ENCODE assay signal across 7 mouse cellular contexts in the genomic region with DNA sequence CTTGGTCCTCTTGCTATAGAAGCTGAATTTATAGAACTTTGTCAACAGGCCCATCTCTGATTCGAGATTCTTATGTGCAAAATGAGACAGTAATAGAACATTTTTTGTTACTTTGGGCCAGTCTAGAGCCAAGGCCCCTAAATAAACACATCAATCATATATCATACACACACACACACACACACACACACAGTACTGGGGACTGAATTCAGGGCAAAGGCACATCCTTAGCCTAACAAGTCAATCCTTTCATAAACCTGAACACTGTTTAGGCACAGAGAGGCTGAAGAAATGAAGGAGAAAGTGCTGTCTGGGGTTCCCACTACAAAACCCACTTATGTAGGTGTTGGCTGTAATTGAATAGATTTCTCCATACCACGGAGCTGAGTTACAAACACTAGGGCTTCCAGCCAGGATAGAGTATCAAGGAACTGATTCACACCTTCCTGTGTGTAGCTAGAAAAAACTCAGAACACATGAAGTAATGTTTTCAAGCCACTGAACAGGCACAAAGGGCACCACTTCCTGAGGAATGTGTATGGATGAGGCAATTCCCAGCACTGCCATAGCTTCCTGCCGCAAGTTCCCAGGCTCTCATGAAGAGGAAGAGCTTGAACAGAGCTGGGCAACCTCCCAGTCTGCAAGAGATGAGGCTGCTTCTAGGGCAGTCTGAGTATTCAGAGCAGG. TPM values are rescaled to one million over a fixed set of nuclear protein-coding genes. Genes with fewer than 3 reads are reported as not detected.
DNase-seq lines count a peak whose midpoint lies in the region; ATAC-seq lines count a peak whose summit lies in the region.

No protein-coding gene starts in this region.

- 18% methylated on average over 3 of the region's 3 CpGs for WGBS in forebrain, embryonic 14.5 days
- 50% methylated on average over 3 of the region's 3 CpGs for WGBS in kidney, embryonic 15.5 days
- WGBS in midbrain, embryonic 13.5 days: 61% methylated on average over 3 of the region's 3 CpGs

- H3K9me3 ChIP-seq in forebrain, embryonic 14.5 days (replicated peaks; ENCODE audit: control insufficient read depth, low read length): no peaks in the 10 kb centered on the region
- no peaks in the 10 kb centered on the region for H3K9me3 ChIP-seq in kidney, embryonic 15.5 days (replicated peaks)
- H3K9me3 ChIP-seq in midbrain, embryonic 13.5 days: no peaks in the 10 kb centered on the region

- H3K4me1 ChIP-seq in forebrain, embryonic 14.5 days (ENCODE audit: control insufficient read depth, insufficient read depth, low read length): peaks cover 12% of the 10 kb centered on the region; the same call in 1 of the 2 replicates
- H3K4me1 ChIP-seq in kidney, embryonic 15.5 days: peaks cover 46% of the 10 kb centered on the region
- peaks cover 39% of the 10 kb centered on the region for H3K4me1 ChIP-seq in midbrain, embryonic 13.5 days (replicated peaks)

- no peak overlapping the region for H3K4me3 ChIP-seq in forebrain, embryonic 14.5 days (ENCODE audit: low read depth, low read length)
- H3K4me3 ChIP-seq in kidney, embryonic 15.5 days (replicated peaks): no peak overlapping the region
- no peak overlapping the region for H3K4me3 ChIP-seq in midbrain, embryonic 13.5 days (replicated peaks)

- H3K27me3 ChIP-seq in forebrain, embryonic 14.5 days (replicated peaks; ENCODE audit: control insufficient read depth, insufficient read depth, low read length): no peaks in the 10 kb centered on the region
- no peaks in the 10 kb centered on the region for H3K27me3 ChIP-seq in kidney, embryonic 15.5 days
- H3K27me3 ChIP-seq in midbrain, embryonic 13.5 days: no peaks in the 10 kb centered on the region

- H3K4me2 ChIP-seq in forebrain, embryonic 14.5 days (ENCODE audit: low read length): no peak overlapping the region
- no peak overlapping the region for H3K4me2 ChIP-seq in kidney, embryonic 15.5 days
- H3K4me2 ChIP-seq in midbrain, embryonic 13.5 days (replicated peaks): no peak overlapping the region

- peak; percentile 34 for DNase-seq in embryo, embryonic 10.5 days (ENCODE audit: low spot score)
- peak; percentile 89 for DNase-seq in forebrain, embryonic 14.5 days (ENCODE audit: low spot score)
- DNase-seq in left cerebral cortex, adult 9 months (ENCODE audit: low spot score in 2 of 2): no peak
- no peak for DNase-seq in B cell, adult 2 months

- peak overlapping the region; percentile 59 for H3K27ac ChIP-seq in forebrain, embryonic 14.5 days (ENCODE audit: low read depth, low read length)
- peak overlapping the region; percentile 83 for H3K27ac ChIP-seq in kidney, embryonic 15.5 days
- H3K27ac ChIP-seq in midbrain, embryonic 13.5 days: peak overlapping the region; percentile 59

- H3K36me3 ChIP-seq in forebrain, embryonic 14.5 days (ENCODE audit: control insufficient read depth, insufficient read depth, low read length): no peaks in the 10 kb centered on the region
- no peaks in the 10 kb centered on the region for H3K36me3 ChIP-seq in kidney, embryonic 15.5 days
- H3K36me3 ChIP-seq in midbrain, embryonic 13.5 days: no peaks in the 10 kb centered on the region

- peak; percentile 82 for ATAC-seq in forebrain, embryonic 14.5 days
- peak; percentile 43; the same call in 1 of the 2 replicates for ATAC-seq in kidney, embryonic 15.5 days (replicated peaks; ENCODE audit: low FRiP score)
- ATAC-seq in midbrain, embryonic 13.5 days: 0 out of 2 replicates have a peak, but pooled peaks have one; percentile 37
- ATAC-seq in megakaryocyte-erythroid progenitor cell, adult 5-6 weeks (replicated peaks; ENCODE audit: low FRiP score, low TSS enrichment, poor library complexity, severe bottlenecking): no peak

- no peak overlapping the region for H3K9ac ChIP-seq in forebrain, embryonic 14.5 days (ENCODE audit: low read length)
- no peak overlapping the region for H3K9ac ChIP-seq in kidney, embryonic 15.5 days
- 0 out of 2 replicates have a peak overlapping the region, but pooled peaks have one; percentile 41 for H3K9ac ChIP-seq in midbrain, embryonic 13.5 days (replicated peaks)

RNA-seq across cellular contexts. Expression of gene Naif1, which starts 13.4 kb away (rescaled TPM):
- 5.3 and 5.4 TPM in 2 replicates for polyA plus RNA-seq in forebrain, embryonic 14.5 days (2014; fragmentation: Nextera tagmentation; extraction: Ambion mirVana)
- 6.3 and 6.8 TPM in 2 replicates for polyA plus RNA-seq in kidney, embryonic 15.5 days (2015; fragmentation: Nextera tagmentation; extraction: Ambion mirVana)
- polyA plus RNA-seq in midbrain, embryonic 13.5 days (2015; fragmentation: Nextera tagmentation; extraction: Ambion mirVana): 5.1 and 6.1 TPM in 2 replicates
- total RNA-seq in megakaryocyte-erythroid progenitor cell, adult 5-6 weeks (2014; fragmentation: Nextera tagmentation): 3.6 and 4.1 TPM in 2 replicates
- total RNA-seq in megakaryocyte-erythroid progenitor cell, adult 5-6 weeks (2017): 2.7 and 3.0 TPM in 2 replicates

RNA-seq across cellular contexts. Expression of gene Slc25a25, which starts 14.4 kb away (rescaled TPM):
- polyA plus RNA-seq in forebrain, embryonic 14.5 days (2014; fragmentation: Nextera tagmentation; extraction: Ambion mirVana): 30.4 and 34.2 TPM in 2 replicates
- polyA plus RNA-seq in kidney, embryonic 15.5 days (2015; fragmentation: Nextera tagmentation; extraction: Ambion mirVana): 20.4 and 20.7 TPM in 2 replicates
- 45.4 and 50.1 TPM in 2 replicates for polyA plus RNA-seq in midbrain, embryonic 13.5 days (2015; fragmentation: Nextera tagmentation; extraction: Ambion mirVana)
- 9.5 and 12.2 TPM in 2 replicates for total RNA-seq in megakaryocyte-erythroid progenitor cell, adult 5-6 weeks (2014; fragmentation: Nextera tagmentation)
- total RNA-seq in megakaryocyte-erythroid progenitor cell, adult 5-6 weeks (2017): 4.0 and 34.6 TPM in 2 replicates

RNA-seq across cellular contexts. Expression of gene Ptges2, which starts 41.1 kb away (rescaled TPM):
- 42.2 and 44.8 TPM in 2 replicates for polyA plus RNA-seq in forebrain, embryonic 14.5 days (2014; fragmentation: Nextera tagmentation; extraction: Ambion mirVana)
- 30.5 and 31.2 TPM in 2 replicates for polyA plus RNA-seq in kidney, embryonic 15.5 days (2015; fragmentation: Nextera tagmentation; extraction: Ambion mirVana)
- 35.5 and 37.6 TPM in 2 replicates for polyA plus RNA-seq in midbrain, embryonic 13.5 days (2015; fragmentation: Nextera tagmentation; extraction: Ambion mirVana)
- 10.3 and 11.2 TPM in 2 replicates for total RNA-seq in megakaryocyte-erythroid progenitor cell, adult 5-6 weeks (2014; fragmentation: Nextera tagmentation)
- 14.4 and 18.4 TPM in 2 replicates for total RNA-seq in megakaryocyte-erythroid progenitor cell, adult 5-6 weeks (2017)

RNA-seq across cellular contexts. Expression of gene Lcn2, which starts 48.8 kb away (rescaled TPM):
- polyA plus RNA-seq in forebrain, embryonic 14.5 days (2014; fragmentation: Nextera tagmentation; extraction: Ambion mirVana): 0.25 and 0.32 TPM in 2 replicates
- 6.8 and 9.1 TPM in 2 replicates for polyA plus RNA-seq in kidney, embryonic 15.5 days (2015; fragmentation: Nextera tagmentation; extraction: Ambion mirVana)
- 0.35 and 0.37 TPM in 2 replicates for polyA plus RNA-seq in midbrain, embryonic 13.5 days (2015; fragmentation: Nextera tagmentation; extraction: Ambion mirVana)
- 98.8 TPM in 1 of 2 replicates, not detected in the other for total RNA-seq in megakaryocyte-erythroid progenitor cell, adult 5-6 weeks (2014; fragmentation: Nextera tagmentation)
- 4.9 and 19.5 TPM in 2 replicates for total RNA-seq in megakaryocyte-erythroid progenitor cell, adult 5-6 weeks (2017)

RNA-seq across cellular contexts. Expression of gene 1110008P14Rik, which starts 55.1 kb away (rescaled TPM):
- 86.9 and 98.4 TPM in 2 replicates for polyA plus RNA-seq in forebrain, embryonic 14.5 days (2014; fragmentation: Nextera tagmentation; extraction: Ambion mirVana)
- polyA plus RNA-seq in kidney, embryonic 15.5 days (2015; fragmentation: Nextera tagmentation; extraction: Ambion mirVana): 47.1 and 52.1 TPM in 2 replicates
- 74.7 and 77.5 TPM in 2 replicates for polyA plus RNA-seq in midbrain, embryonic 13.5 days (2015; fragmentation: Nextera tagmentation; extraction: Ambion mirVana)
- 24.6 and 41.0 TPM in 2 replicates for total RNA-seq in megakaryocyte-erythroid progenitor cell, adult 5-6 weeks (2014; fragmentation: Nextera tagmentation)
- total RNA-seq in megakaryocyte-erythroid progenitor cell, adult 5-6 weeks (2017): 15.8 and 18.7 TPM in 2 replicates

Comparison
In these comparisons a context has a peak if more than half of its experiments do, and no peak if none do; other contexts are left out.
1. DNase-seq: peak in embryo, embryonic 10.5 days (single experiment) and forebrain, embryonic 14.5 days (single experiment); none in left cerebral cortex, adult 9 months (0 of 2) and B cell, adult 2 months (0 of 2).
2. Peak in every context shown above with its lines, with median percentiles within 50 percentile points of each other: H3K27ac ChIP-seq.